Mouse (Mus musculus) spleen, adult 2 months (tissue): ENCODE results near the gene Chpf.

Source experiments
- CTCF ChIP-seq: fragments of 200-500 bp; IDR thresholded peaks from 2 replicates; pipeline ENCODE4 v1.5.1; 2011; ENCODE audit warnings: mild to moderate bottlenecking, inconsistent platforms; ENCODE audit not compliant: insufficient read depth, insufficient read length, insufficient replicate concordance; ENCODE audit errors: extremely low read depth
- POLR2A ChIP-seq: fragments of 200-500 bp; IDR thresholded peaks from 2 replicates; pipeline ENCODE4 v1.6.1; 2011; ENCODE audit warnings: low read depth, low read length, inconsistent platforms

GRCm38 (mm10) chr1:75444208-75444607 lies 34.9 kb downstream of the Chpf start:
- no peak for TF ChIP-seq CTCF
- no peak for TF ChIP-seq POLR2A
